In genomic region chr11:18528568-18528967, GRCm38 (mm10) we compare ENCODE assay signal across 30 mouse cellular contexts.
DNase-seq lines count a peak whose midpoint lies in the region; ATAC-seq and TF ChIP-seq lines count a peak whose summit lies in the region.
"Had no signal": no experiment of that assay in that cellular context is flagged by ENCODE, and none has a peak within 500 bp of the region (broad histone marks: within the 10 kb centered on the region; RNA-seq: fewer than 3 reads in every experiment).

No protein-coding gene starts in this region.

- H3K9me3 ChIP-seq in hindbrain, embryonic 15.5 days = no peaks in the 10 kb centered on the region
- H3K9me3 ChIP-seq in hindbrain, postnatal 0 days (ENCODE audit: low read length) = no peaks in the 10 kb centered on the region
- H3K9me3 ChIP-seq in intestine, embryonic 14.5 days (ENCODE audit: control insufficient read depth, low read length) = no peaks in the 10 kb centered on the region
- H3K9me3 ChIP-seq in stomach, embryonic 15.5 days = no peaks in the 10 kb centered on the region
- H3K9me3 ChIP-seq in heart, embryonic 10.5 days = no peaks in the 10 kb centered on the region
- H3K9me3 ChIP-seq: forebrain, embryonic 13.5 days; G1E; heart, embryonic 15.5 days; hindbrain, embryonic 12.5 days; limb, embryonic 12.5 days; liver, embryonic 15.5 days; lung, embryonic 15.5 days; neural tube, embryonic 12.5 days had no signal

- no peak overlapping the region for H3K4me3 ChIP-seq in hindbrain, embryonic 15.5 days
- no peak overlapping the region for H3K4me3 ChIP-seq in hindbrain, postnatal 0 days (ENCODE audit: low read length)
- no peak overlapping the region for H3K4me3 ChIP-seq in intestine, embryonic 14.5 days (ENCODE audit: low read depth, low read length)
- H3K4me3 ChIP-seq in stomach, embryonic 15.5 days (replicated peaks) = no peak overlapping the region
- no peak overlapping the region for H3K4me3 ChIP-seq in heart, embryonic 10.5 days
- H3K4me3 ChIP-seq: forebrain, embryonic 13.5 days; heart, embryonic 15.5 days; hindbrain, embryonic 12.5 days; layer of hippocampus, adult 2 months; left cerebral cortex, adult 2 months; limb, embryonic 12.5 days; liver, embryonic 15.5 days; lung, embryonic 15.5 days; neural tube, embryonic 12.5 days had no signal

- TF ChIP-seq CTCF in hindbrain, postnatal 0 days (IDR thresholded peaks at IDR 0.05; ENCODE audit: low read depth) = no peak

- no peak for DNase-seq in hindbrain, postnatal 0 days (ENCODE audit: low spot score)
- DNase-seq in urinary bladder, postnatal 14 days (ENCODE audit: low spot score) = peak; percentile 43
- DNase-seq in urinary bladder, adult 2 months (ENCODE audit: low spot score) = no peak
- DNase-seq in intestine, embryonic 14.5 days (ENCODE audit: low spot score) = no peak
- DNase-seq in testis, postnatal 10 days (ENCODE audit: low spot score) = no peak
- DNase-seq in heart, embryonic 10.5 days (ENCODE audit: low spot score) = no peak
- DNase-seq: adrenal gland, postnatal 14 days; cerebellum, adult 11-12 months; cerebellum, adult 9-11 months; gastrocnemius, postnatal 14 days; heart, postnatal 36 days; kidney, postnatal 25 days; right cerebral cortex, postnatal 4 days; thymus, adult 18-20 months; thymus, postnatal 25 days had no signal

- no peaks in the 10 kb centered on the region for H3K4me1 ChIP-seq in hindbrain, embryonic 15.5 days (replicated peaks)
- H3K4me1 ChIP-seq in hindbrain, postnatal 0 days (ENCODE audit: insufficient read depth, low read length) = no peaks in the 10 kb centered on the region
- no peaks in the 10 kb centered on the region for H3K4me1 ChIP-seq in intestine, embryonic 14.5 days (replicated peaks; ENCODE audit: control insufficient read depth, insufficient read depth, low read length)
- H3K4me1 ChIP-seq in stomach, embryonic 15.5 days = no peaks in the 10 kb centered on the region
- peaks cover 3% of the 10 kb centered on the region; the same call in 1 of the 2 replicates for H3K4me1 ChIP-seq in heart, embryonic 10.5 days
- H3K4me1 ChIP-seq: forebrain, embryonic 13.5 days; heart, embryonic 15.5 days; hindbrain, embryonic 12.5 days; limb, embryonic 12.5 days; liver, embryonic 15.5 days; neural tube, embryonic 12.5 days had no signal

- peak; percentile 38; the same call in 1 of the 2 replicates for ATAC-seq in hindbrain, embryonic 15.5 days (ENCODE audit: low FRiP score, low read depth)
- ATAC-seq in hindbrain, postnatal 0 days = no peak
- peak; percentile 78 for ATAC-seq in intestine, embryonic 14.5 days (replicated peaks; ENCODE audit: low FRiP score, low TSS enrichment, low read depth)
- peak; percentile 43; the same call in 1 of the 2 replicates for ATAC-seq in stomach, embryonic 15.5 days (ENCODE audit: insufficient read depth, low FRiP score, low read depth)
- ATAC-seq: forebrain, embryonic 13.5 days; midbrain, embryonic 16.5 days; Patski had no signal

- no peaks in the 10 kb centered on the region for H3K27me3 ChIP-seq in hindbrain, embryonic 15.5 days
- no peaks in the 10 kb centered on the region for H3K27me3 ChIP-seq in hindbrain, postnatal 0 days (ENCODE audit: insufficient read depth, low read length)
- H3K27me3 ChIP-seq in intestine, embryonic 14.5 days (replicated peaks; ENCODE audit: control insufficient read depth, insufficient read depth, low read length) = no peaks in the 10 kb centered on the region
- no peaks in the 10 kb centered on the region for H3K27me3 ChIP-seq in stomach, embryonic 15.5 days (replicated peaks)
- no peaks in the 10 kb centered on the region for H3K27me3 ChIP-seq in heart, embryonic 10.5 days (ENCODE audit: insufficient read depth, poor library complexity, severe bottlenecking)
- H3K27me3 ChIP-seq: forebrain, embryonic 13.5 days; heart, embryonic 15.5 days; hindbrain, embryonic 12.5 days; limb, embryonic 12.5 days; liver, embryonic 15.5 days; lung, embryonic 15.5 days; neural tube, embryonic 12.5 days; Patski had no signal

- no peaks in the 10 kb centered on the region for H3K36me3 ChIP-seq in hindbrain, embryonic 15.5 days
- H3K36me3 ChIP-seq in hindbrain, postnatal 0 days (ENCODE audit: insufficient read depth, low read length) = no peaks in the 10 kb centered on the region
- no peaks in the 10 kb centered on the region for H3K36me3 ChIP-seq in intestine, embryonic 14.5 days (ENCODE audit: control insufficient read depth, insufficient read depth, low read length)
- no peaks in the 10 kb centered on the region for H3K36me3 ChIP-seq in stomach, embryonic 15.5 days
- no peaks in the 10 kb centered on the region for H3K36me3 ChIP-seq in heart, embryonic 10.5 days
- H3K36me3 ChIP-seq: G1E; heart, embryonic 15.5 days; hindbrain, embryonic 12.5 days; limb, embryonic 12.5 days; liver, embryonic 15.5 days; lung, embryonic 15.5 days; neural tube, embryonic 12.5 days had no signal

- H3K4me2 ChIP-seq in hindbrain, embryonic 15.5 days = no peak overlapping the region
- H3K4me2 ChIP-seq in hindbrain, postnatal 0 days (ENCODE audit: low read depth, low read length) = no peak overlapping the region
- H3K4me2 ChIP-seq in intestine, embryonic 14.5 days (ENCODE audit: low read length) = no peak overlapping the region
- no peak overlapping the region for H3K4me2 ChIP-seq in stomach, embryonic 15.5 days
- H3K4me2 ChIP-seq: forebrain, embryonic 13.5 days; heart, embryonic 15.5 days; hindbrain, embryonic 12.5 days; limb, embryonic 12.5 days; liver, embryonic 15.5 days; lung, embryonic 15.5 days; midbrain, embryonic 11.5 days; neural tube, embryonic 12.5 days had no signal

- H3K9ac ChIP-seq in hindbrain, embryonic 15.5 days = no peak overlapping the region
- no peak overlapping the region for H3K9ac ChIP-seq in hindbrain, postnatal 0 days (replicated peaks; ENCODE audit: low read length)
- no peak overlapping the region for H3K9ac ChIP-seq in intestine, embryonic 14.5 days (ENCODE audit: low read length)
- no peak overlapping the region for H3K9ac ChIP-seq in stomach, embryonic 15.5 days
- H3K9ac ChIP-seq: forebrain, embryonic 13.5 days; heart, embryonic 15.5 days; hindbrain, embryonic 12.5 days; limb, embryonic 12.5 days; liver, embryonic 15.5 days; lung, embryonic 15.5 days; neural tube, embryonic 12.5 days had no signal

- 75% methylated on average over 4 of the region's 4 CpGs for WGBS in hindbrain, embryonic 15.5 days
- WGBS in hindbrain, postnatal 0 days = 70% methylated on average over 4 of the region's 4 CpGs
- 37% methylated on average over 4 of the region's 4 CpGs for WGBS in intestine, embryonic 14.5 days
- WGBS in stomach, embryonic 15.5 days = 41% methylated on average over 4 of the region's 4 CpGs
- 58% methylated on average over 4 of the region's 4 CpGs for WGBS in heart, embryonic 10.5 days

- no peak overlapping the region for H3K27ac ChIP-seq in hindbrain, embryonic 15.5 days (replicated peaks)
- H3K27ac ChIP-seq in hindbrain, postnatal 0 days = no peak overlapping the region
- H3K27ac ChIP-seq in intestine, embryonic 14.5 days (ENCODE audit: low read depth) = no peak overlapping the region
- no peak overlapping the region for H3K27ac ChIP-seq in stomach, embryonic 15.5 days
- H3K27ac ChIP-seq in heart, embryonic 10.5 days = no peak overlapping the region
- H3K27ac ChIP-seq: forebrain, embryonic 13.5 days; heart, embryonic 15.5 days; hindbrain, embryonic 12.5 days; layer of hippocampus, adult 2 months; left cerebral cortex, adult 2 months; limb, embryonic 12.5 days; liver, embryonic 15.5 days; lung, embryonic 15.5 days; neural tube, embryonic 12.5 days had no signal
